In the genomic region with DNA sequence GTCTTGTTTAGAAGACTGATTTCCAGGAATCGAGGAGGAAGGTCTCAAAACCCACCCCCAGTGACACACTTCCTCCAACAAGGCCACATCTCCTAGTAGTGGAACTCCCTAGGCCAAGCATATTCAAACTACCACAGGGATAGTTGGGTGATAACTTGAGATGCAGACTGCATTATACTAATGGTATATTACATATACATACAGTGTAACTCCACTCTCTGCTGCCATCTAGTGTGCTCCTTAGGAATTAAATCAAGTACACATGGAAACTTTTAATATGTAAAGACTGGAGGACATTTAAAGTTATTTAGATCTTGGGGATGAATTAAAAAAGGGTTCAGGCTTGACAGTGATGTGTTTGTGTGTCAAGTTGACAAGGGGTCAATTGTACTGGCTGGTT, we compare ENCODE assay signal across 10 mouse cellular contexts. TPM values are rescaled to one million over a fixed set of nuclear protein-coding genes. Genes with fewer than 3 reads are reported as not detected.
DNase-seq lines count a peak whose midpoint lies in the region; ATAC-seq lines count a peak whose summit lies in the region.
"Had no signal": no experiment of that assay in that cellular context is flagged by ENCODE, and none has a peak within 500 bp of the region (broad histone marks: within the 10 kb centered on the region; RNA-seq: fewer than 3 reads in every experiment).

No protein-coding gene starts in this region.

- H3K9ac ChIP-seq in forebrain, embryonic 14.5 days (ENCODE audit: low read length): no peak overlapping the region
- H3K9ac ChIP-seq in midbrain, embryonic 13.5 days (replicated peaks): no peak overlapping the region

- intact Hi-C loops in left cerebral cortex, postnatal 14 days (cut with DNase I): no loop called here

- H3K27ac ChIP-seq in forebrain, embryonic 14.5 days (ENCODE audit: low read depth, low read length): no peak overlapping the region
- no peak overlapping the region for H3K27ac ChIP-seq in midbrain, embryonic 13.5 days

- no peaks in the 10 kb centered on the region for H3K9me3 ChIP-seq in forebrain, embryonic 14.5 days (replicated peaks; ENCODE audit: control insufficient read depth, low read length)
- H3K9me3 ChIP-seq in midbrain, embryonic 13.5 days: no peaks in the 10 kb centered on the region
- H3K9me3 ChIP-seq: megakaryocyte, embryonic 14.5 days had no signal

- no peak overlapping the region for H3K4me2 ChIP-seq in forebrain, embryonic 14.5 days (ENCODE audit: low read length)
- no peak overlapping the region for H3K4me2 ChIP-seq in midbrain, embryonic 13.5 days (replicated peaks)

- peak; percentile 37 to 64 for DNase-seq in left cerebral cortex, postnatal 14 days (ENCODE audit: low spot score in 2 of 2)
- no peak for DNase-seq in left cerebral cortex, adult 18-20 months (ENCODE audit: low spot score in 2 of 2)
- DNase-seq in MN1 (ENCODE audit: low spot score): peak; percentile 58
- DNase-seq in forebrain, embryonic 14.5 days (ENCODE audit: low spot score): peak; percentile 72
- DNase-seq in gastrocnemius, postnatal 10 days: no peak
- no peak for DNase-seq in adrenal gland, adult 2 months
- DNase-seq in Muller cell, postnatal 12 days (ENCODE audit: inconsistent ontology term): no peak
- DNase-seq: cerebellum, adult 9-11 months had no signal

- no peaks in the 10 kb centered on the region for H3K27me3 ChIP-seq in forebrain, embryonic 14.5 days (replicated peaks; ENCODE audit: control insufficient read depth, insufficient read depth, low read length)
- no peaks in the 10 kb centered on the region for H3K27me3 ChIP-seq in midbrain, embryonic 13.5 days
- H3K27me3 ChIP-seq: megakaryocyte, embryonic 14.5 days had no signal

- H3K4me3 ChIP-seq in forebrain, embryonic 14.5 days (ENCODE audit: low read depth, low read length): no peak overlapping the region
- H3K4me3 ChIP-seq in midbrain, embryonic 13.5 days (replicated peaks): no peak overlapping the region
- H3K4me3 ChIP-seq: megakaryocyte, embryonic 14.5 days had no signal

- peaks cover 14% of the 10 kb centered on the region for H3K36me3 ChIP-seq in forebrain, embryonic 14.5 days (ENCODE audit: control insufficient read depth, insufficient read depth, low read length)
- peaks cover 14% of the 10 kb centered on the region for H3K36me3 ChIP-seq in midbrain, embryonic 13.5 days

- peak; percentile 67; the same call in 1 of the 2 replicates for ATAC-seq in forebrain, embryonic 14.5 days
- ATAC-seq in midbrain, embryonic 13.5 days: 0 out of 2 replicates have a peak, but pooled peaks have one; percentile 64

- 91% methylated on average over 1 of the region's 1 CpGs for WGBS in forebrain, embryonic 14.5 days
- WGBS in midbrain, embryonic 13.5 days: 91% methylated on average over 1 of the region's 1 CpGs

- no peaks in the 10 kb centered on the region for H3K4me1 ChIP-seq in forebrain, embryonic 14.5 days (ENCODE audit: control insufficient read depth, insufficient read depth, low read length)
- H3K4me1 ChIP-seq in midbrain, embryonic 13.5 days (replicated peaks): no peaks in the 10 kb centered on the region

RNA-seq across cellular contexts. Expression of gene Tmem232, which starts 34.8 kb away (rescaled TPM):
- 1 to 10 TPM; 1.5 to 1.9 TPM for total RNA-seq in left cerebral cortex, postnatal 14 days (2021)
- total RNA-seq in left cerebral cortex, adult 18-20 months (2021): 1 to 10 TPM; 1.9 to 2.5 TPM
- 0.30 and 0.62 TPM in 2 replicates for polyA plus RNA-seq in forebrain, embryonic 14.5 days (2014; fragmentation: Nextera tagmentation; extraction: Ambion mirVana)
- 0.09 and 0.28 TPM in 2 replicates for polyA plus RNA-seq in midbrain, embryonic 13.5 days (2015; fragmentation: Nextera tagmentation; extraction: Ambion mirVana)
- 10 to 100 TPM in 1 of 2 experiments, 1 to 10 TPM in 1; 9.5 to 10.3 TPM for total RNA-seq in gastrocnemius, postnatal 10 days (2021)
- not detected for total RNA-seq in adrenal gland, adult 2 months (2021)
- not detected in 2 replicates for polyA plus RNA-seq in adrenal gland, adult 2 months (2012; rRNA removed)

RNA-seq across cellular contexts. Expression of gene Vapa, which starts 38.0 kb away (rescaled TPM):
- total RNA-seq in left cerebral cortex, postnatal 14 days (2021): 100 to 1,000 TPM; 169 to 181 TPM
- 100 to 1,000 TPM; 149 TPM for total RNA-seq in left cerebral cortex, adult 18-20 months (2021)
- 247 TPM in 2 replicates for polyA plus RNA-seq in forebrain, embryonic 14.5 days (2014; fragmentation: Nextera tagmentation; extraction: Ambion mirVana)
- polyA plus RNA-seq in midbrain, embryonic 13.5 days (2015; fragmentation: Nextera tagmentation; extraction: Ambion mirVana): 244 and 247 TPM in 2 replicates
- total RNA-seq in gastrocnemius, postnatal 10 days (2021): 100 to 1,000 TPM; 140 to 143 TPM
- total RNA-seq in adrenal gland, adult 2 months (2021): 100 to 1,000 TPM; 131 to 211 TPM
- polyA plus RNA-seq in adrenal gland, adult 2 months (2012; rRNA removed): 122 and 133 TPM in 2 replicates

Comparison
In these comparisons a context has a peak if more than half of its experiments do, and no peak if none do; other contexts are left out.
1. DNase-seq: peak in left cerebral cortex, postnatal 14 days (2 of 2), MN1 (single experiment) and forebrain, embryonic 14.5 days (single experiment); none in left cerebral cortex, adult 18-20 months (0 of 2), gastrocnemius, postnatal 10 days (single experiment), adrenal gland, adult 2 months (single experiment) and Muller cell, postnatal 12 days (single experiment).